Mouse (Mus musculus) layer of hippocampus, adult 8-10 months (tissue): Measurements from ENCODE around the gene Foxred2. TPM values are rescaled to one million over a fixed set of nuclear protein-coding genes. Genes with fewer than 3 reads are reported as not detected.
A peak's percentile ranks its signal among the peaks of the same experiment; 100 is the strongest.

Source experiments
- DNase-seq, 2 experiments: peaks; one replicate each; pipeline ENCODE4 v3.0.0; 2022; ENCODE audit warnings: low spot score in 2 of 2
- total RNA-seq, 4 experiments: library from RNA; stranded (reverse); gene quantifications; 2 replicates each; pipeline ENCODE4 v1.2.4; 2022

Foxred2 gene
- 10 to 100 TPM in 3 of 4 experiments, 1 to 10 TPM in 1; 9.5 to 14.0 (median 13.1) TPM for total RNA-seq

- DNase-seq: peak; percentile 77 to 78
These were observed at the start of gene Foxred2 for GRCm38 (mm10) chr15:77956404-77956901. Gene Foxred2 (minus strand): TSS chr15:77956722.

- DNase-seq: no peak
These were observed 47.4 kb upstream of the Foxred2 start for GRCm38 (mm10) chr15:78003929-78004328.

GRCm38 (mm10) chr15:78001400-78001799 is 44.9 kb upstream of the Foxred2 start:
- DNase-seq: no peak

GRCm38 (mm10) chr15:77988541-77988940 is 32.0 kb upstream of the Foxred2 start:
- no peak for DNase-seq

GRCm38 (mm10) chr15:77983391-77983790 is 26.9 kb upstream of the Foxred2 start:
- DNase-seq: no peak

- DNase-seq: peak; percentile 63 to 85
These were observed 25.8 kb upstream of the Foxred2 start for GRCm38 (mm10) chr15:77982195-77982939.

- DNase-seq: no peak
These were observed 24.7 kb upstream of the Foxred2 start for GRCm38 (mm10) chr15:77981181-77981680.

GRCm38 (mm10) chr15:77979427-77979865 is 22.9 kb upstream of the Foxred2 start:
- peak in 1 of 2 experiments; percentile 30 for DNase-seq

GRCm38 (mm10) chr15:77977663-77978062 is 21.1 kb upstream of the Foxred2 start:
- DNase-seq: no peak

- DNase-seq: no peak
These were observed 17.8 kb upstream of the Foxred2 start for GRCm38 (mm10) chr15:77974165-77974841.

- peak; percentile 97 to 99 for DNase-seq
These were observed 14.2 kb upstream of the Foxred2 start, which contains the start of gene Eif3d for GRCm38 (mm10) chr15:77970470-77971292. Gene Eif3d (minus strand): TSS chr15:77970813.

- no peak for DNase-seq
These were observed 13.5 kb upstream of the Foxred2 start for GRCm38 (mm10) chr15:77969940-77970469.

GRCm38 (mm10) chr15:77965117-77965528 is 8.6 kb upstream of the Foxred2 start:
- no peak for DNase-seq

- no peak for DNase-seq
These were observed 5.9 kb upstream of the Foxred2 start for GRCm38 (mm10) chr15:77962447-77962846.

- no peak for DNase-seq
These were observed 4.2 kb upstream of the Foxred2 start for GRCm38 (mm10) chr15:77960693-77961092.

- DNase-seq: no peak
These were observed 1.5 kb upstream of the Foxred2 start for GRCm38 (mm10) chr15:77958071-77958470.

- DNase-seq: no peak
These were observed 1.1 kb upstream of the Foxred2 start for GRCm38 (mm10) chr15:77957625-77958024.

GRCm38 (mm10) chr15:77955440-77956403 is 800 bp downstream of the Foxred2 start:
- DNase-seq: no peak

- no peak for DNase-seq
These were observed 2.2 kb downstream of the Foxred2 start for GRCm38 (mm10) chr15:77954362-77954761.

- DNase-seq: no peak
These were observed 3.6 kb downstream of the Foxred2 start for GRCm38 (mm10) chr15:77952921-77953320.
